In the genomic region with DNA sequence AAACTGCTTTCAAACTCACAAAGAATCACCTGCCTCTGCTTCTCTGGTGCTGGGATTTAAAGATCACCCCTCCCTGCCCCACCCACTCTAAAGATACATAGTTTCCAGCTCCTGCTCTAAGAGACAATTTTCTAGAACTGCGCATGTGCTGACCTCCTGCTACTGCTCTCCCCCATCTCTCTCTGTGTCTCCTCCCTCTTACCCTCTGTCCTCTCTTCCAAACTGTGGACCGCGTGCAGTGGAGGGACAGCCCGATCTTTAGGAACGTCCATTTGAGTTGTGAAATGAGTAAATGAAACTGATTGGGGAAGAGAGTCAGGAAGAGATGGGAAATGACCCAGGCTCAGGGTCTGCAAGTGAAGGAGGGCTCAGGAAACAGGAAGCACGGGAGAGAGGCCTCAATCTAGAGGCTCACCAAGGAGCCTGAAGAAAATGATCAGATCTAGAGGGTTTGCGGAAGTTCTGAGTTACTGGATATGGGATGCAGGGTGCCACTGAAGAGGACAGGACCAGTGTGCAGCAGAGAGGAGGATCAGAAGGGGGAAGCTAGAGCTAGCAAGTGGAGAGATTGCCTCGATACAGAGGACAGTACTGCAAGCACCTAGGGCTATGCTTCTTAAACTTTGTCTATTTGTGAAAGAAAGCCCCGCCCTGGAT, we compare ENCODE assay signal across 9 mouse cellular contexts. TPM values are rescaled to one million over a fixed set of nuclear protein-coding genes. Genes with fewer than 3 reads are reported as not detected.
A peak's percentile ranks its signal among the peaks of the same experiment; 100 is the strongest.
DNase-seq lines count a peak whose midpoint lies in the region; ATAC-seq and TF ChIP-seq lines count a peak whose summit lies in the region.
"Had no signal": no experiment of that assay in that cellular context is flagged by ENCODE, and none has a peak within 500 bp of the region (broad histone marks: within the 10 kb centered on the region; RNA-seq: fewer than 3 reads in every experiment).

No protein-coding gene starts in this region.

- 53% methylated on average over 9 of the region's 9 CpGs for WGBS in heart, embryonic 10.5 days
- 12% methylated on average over 9 of the region's 9 CpGs for WGBS in liver, embryonic 13.5 days (ENCODE audit: insufficient replicate concordance)

- no peak for DNase-seq in heart, embryonic 10.5 days (ENCODE audit: low spot score)
- DNase-seq in heart, postnatal 4 days = no peak
- peak; percentile 60 for DNase-seq in A20 (ENCODE audit: low read depth, low spot score)
- no peak for DNase-seq in liver, embryonic 13.5 days
- no peak for DNase-seq in cerebellum, postnatal 14 days
- no peak for DNase-seq in yolk sac, embryonic 10.5 days (ENCODE audit: low spot score)
- DNase-seq in layer of hippocampus, adult 11-12 months (ENCODE audit: low spot score) = no peak

- peak overlapping the region; percentile 79 for H3K9ac ChIP-seq in liver, embryonic 13.5 days

- no peaks in the 10 kb centered on the region for H3K9me3 ChIP-seq in heart, embryonic 10.5 days
- H3K9me3 ChIP-seq in liver, embryonic 13.5 days (replicated peaks) = no peaks in the 10 kb centered on the region

- no peak for TF ChIP-seq CTCF in embryonic fibroblast, embryonic 13.5 days (IDR thresholded peaks at IDR 0.05; ENCODE audit: borderline replicate concordance, insufficient read depth, low read length)

- no peak for TF ChIP-seq POLR2A in embryonic fibroblast, embryonic 13.5 days (IDR thresholded peaks at IDR 0.05; ENCODE audit: low read depth, low read length)

- peak overlapping the region; percentile 64 for H3K27ac ChIP-seq in heart, embryonic 10.5 days
- no peak overlapping the region for H3K27ac ChIP-seq in embryonic fibroblast, embryonic 13.5 days (ENCODE audit: insufficient read depth, low read length)
- peak overlapping the region; percentile 92 for H3K27ac ChIP-seq in liver, embryonic 13.5 days

- peak; percentile 18 for ATAC-seq in liver, embryonic 13.5 days (ENCODE audit: low read depth)

- H3K4me2 ChIP-seq in liver, embryonic 13.5 days = peak overlapping the region; percentile 97

- peaks cover 53% of the 10 kb centered on the region for H3K4me1 ChIP-seq in heart, embryonic 10.5 days
- H3K4me1 ChIP-seq in embryonic fibroblast, embryonic 13.5 days (ENCODE audit: control insufficient read depth, insufficient read depth, low read length) = peaks cover 9% of the 10 kb centered on the region
- peaks cover 79% of the 10 kb centered on the region for H3K4me1 ChIP-seq in liver, embryonic 13.5 days (replicated peaks)

- H3K4me3 ChIP-seq in heart, embryonic 10.5 days = peak overlapping the region; percentile 31
- peak overlapping the region; percentile 71 for H3K4me3 ChIP-seq in embryonic fibroblast, embryonic 13.5 days (ENCODE audit: insufficient read depth, low read length)
- H3K4me3 ChIP-seq in liver, embryonic 13.5 days (replicated peaks) = peak overlapping the region; percentile 77

- no peaks in the 10 kb centered on the region for H3K36me3 ChIP-seq in heart, embryonic 10.5 days
- no peaks in the 10 kb centered on the region for H3K36me3 ChIP-seq in liver, embryonic 13.5 days

- 0 out of 2 replicates have a peak, but pooled peaks cover 5% of the 10 kb centered on the region for H3K27me3 ChIP-seq in heart, embryonic 10.5 days (ENCODE audit: insufficient read depth, poor library complexity, severe bottlenecking)
- 0 out of 2 replicates have a peak, but pooled peaks cover 11% of the 10 kb centered on the region for H3K27me3 ChIP-seq in liver, embryonic 13.5 days

RNA-seq across cellular contexts. Expression of a gene that starts 2.5 kb away (rescaled TPM):
- polyA plus RNA-seq in heart, embryonic 10.5 days (2016; fragmentation: Nextera tagmentation; extraction: Ambion mirVana) = 114 and 119 TPM in 2 replicates
- total RNA-seq in heart, postnatal 4 days (2021) = 10 to 100 TPM; 31.0 to 32.9 TPM
- polyA plus RNA-seq in embryonic fibroblast, embryonic 13.5 days (2011; ENCODE audit: insufficient read length, low read depth, missing spikeins) = 177 and 225 TPM in 2 replicates
- polyA plus RNA-seq in liver, embryonic 13.5 days (2015; fragmentation: Nextera tagmentation; extraction: Ambion mirVana) = 39.0 and 45.7 TPM in 2 replicates

RNA-seq across cellular contexts. Expression of a gene that starts 23.6 kb away (rescaled TPM):
- polyA plus RNA-seq in heart, embryonic 10.5 days (2016; fragmentation: Nextera tagmentation; extraction: Ambion mirVana) = not detected in 2 replicates
- under 1 TPM; 0.26 to 0.47 TPM for total RNA-seq in heart, postnatal 4 days (2021)
- 0.25 and 0.26 TPM in 2 replicates for polyA plus RNA-seq in embryonic fibroblast, embryonic 13.5 days (2011; ENCODE audit: insufficient read length, low read depth, missing spikeins)
- polyA plus RNA-seq in liver, embryonic 13.5 days (2015; fragmentation: Nextera tagmentation; extraction: Ambion mirVana) = not detected in 2 replicates
- polyA plus RNA-seq: limb, embryonic 11.5 days had no signal

RNA-seq across cellular contexts. Expression of a gene that starts 44.6 kb away (rescaled TPM):
- 156 and 170 TPM in 2 replicates for polyA plus RNA-seq in heart, embryonic 10.5 days (2016; fragmentation: Nextera tagmentation; extraction: Ambion mirVana)
- 100 to 1,000 TPM; 108 TPM for total RNA-seq in heart, postnatal 4 days (2021)
- 248 and 249 TPM in 2 replicates for polyA plus RNA-seq in embryonic fibroblast, embryonic 13.5 days (2011; ENCODE audit: insufficient read length, low read depth, missing spikeins)
- polyA plus RNA-seq in liver, embryonic 13.5 days (2015; fragmentation: Nextera tagmentation; extraction: Ambion mirVana) = 164 and 166 TPM in 2 replicates
